Mouse (Mus musculus) spleen, postnatal 36 days (tissue): ENCODE data around the gene Zpr1.

Source experiments
- DNase-seq, 2 experiments: peaks; one replicate each; pipeline ENCODE4 v3.0.0; 2022; ENCODE audit warnings: low spot score in 2 of 2, mixed read lengths in 1 of 2

Gene Zpr1

DNA sequence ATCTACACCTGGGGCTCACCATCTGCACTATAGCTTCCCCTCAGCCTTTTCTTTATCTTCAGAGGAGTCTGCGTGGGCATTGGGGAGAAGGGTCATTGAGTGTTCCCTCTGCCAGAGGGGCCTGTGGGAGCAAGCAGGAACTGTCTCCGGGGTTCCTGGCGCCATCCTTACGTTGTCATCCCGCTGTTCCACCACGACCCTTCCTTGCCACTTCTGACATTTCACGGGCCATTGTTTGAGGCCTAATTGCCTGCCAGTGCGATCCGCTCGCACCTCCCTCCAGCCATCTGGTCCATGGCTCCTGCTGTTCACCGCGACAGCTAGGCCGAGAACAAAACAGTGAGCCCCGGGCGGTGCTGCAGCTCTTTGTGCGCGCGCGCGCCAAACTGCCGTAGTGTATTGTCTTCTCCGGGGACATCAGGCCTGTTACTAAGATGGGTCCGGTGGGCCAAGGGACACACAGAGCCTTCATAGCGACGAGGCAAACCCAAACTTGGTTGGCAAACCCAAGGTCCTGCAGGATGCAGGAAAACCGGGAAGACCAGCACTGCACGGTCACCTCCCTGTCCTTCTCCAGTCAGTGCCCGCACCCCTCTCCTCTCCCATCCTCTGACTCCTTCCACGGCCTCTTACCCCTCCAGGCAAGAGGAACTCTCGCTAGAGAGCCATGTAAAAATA is 55.8 kb downstream of the Zpr1 start:
- DNase-seq, result no peak

DNA sequence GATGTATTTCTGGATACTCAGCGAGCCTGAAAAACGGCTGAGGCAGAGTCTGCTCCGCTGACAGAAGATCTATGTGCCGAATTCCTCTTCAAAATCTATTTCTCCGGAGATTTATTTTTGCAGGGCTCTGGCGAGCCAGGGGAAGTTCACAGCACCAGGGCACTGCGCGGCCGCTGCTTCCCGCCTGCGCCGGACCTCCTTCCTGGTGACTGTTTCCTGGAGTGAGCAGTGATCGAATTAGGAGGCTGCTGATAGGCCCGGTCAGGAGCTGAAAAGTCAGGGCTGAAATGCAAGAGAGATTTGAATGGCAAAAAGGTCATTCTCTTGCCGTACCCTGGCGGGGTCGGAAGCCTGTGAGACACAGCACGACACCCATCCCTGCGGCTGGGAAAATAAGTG is 56.4 kb downstream of the Zpr1 start:
- no peak for DNase-seq

DNA sequence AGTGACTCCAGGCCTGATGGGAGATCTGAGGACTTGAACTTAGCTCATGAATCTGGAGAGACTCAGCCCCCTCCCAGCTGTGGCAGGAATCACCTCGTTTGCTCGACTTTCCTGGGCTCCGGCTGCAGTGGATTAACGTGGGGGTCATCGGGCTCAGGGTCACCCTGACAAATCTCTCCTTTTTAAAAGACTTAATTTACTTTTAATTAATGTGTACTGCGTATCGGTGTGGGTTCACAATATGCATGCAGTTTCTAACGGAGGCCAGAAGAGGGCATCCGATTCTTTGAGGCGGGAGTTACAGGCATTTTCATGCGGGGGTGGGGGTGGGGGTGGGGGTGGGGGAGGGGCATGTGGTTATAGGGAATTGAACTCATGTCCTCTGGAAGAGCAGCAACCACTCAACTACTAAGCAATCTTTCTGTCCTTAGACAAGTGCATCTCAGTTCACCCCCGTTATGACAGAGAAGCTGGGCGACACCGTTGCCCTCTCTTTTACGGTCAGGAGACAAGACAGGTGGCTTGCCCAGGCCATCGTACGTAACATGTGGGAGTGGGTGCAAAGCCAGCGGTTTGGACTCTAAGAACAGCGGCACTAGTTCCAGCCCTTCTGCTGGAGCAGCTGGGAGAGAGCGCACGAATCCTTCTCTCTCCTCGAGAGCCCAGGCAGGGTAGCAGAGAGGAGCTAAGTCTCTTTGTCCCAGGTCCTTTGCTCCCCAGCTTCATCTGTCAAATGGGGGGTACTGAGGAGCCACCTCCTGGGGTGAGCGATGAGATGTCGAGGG is 57.1 kb downstream of the Zpr1 start:
- DNase-seq, result no peak

DNA sequence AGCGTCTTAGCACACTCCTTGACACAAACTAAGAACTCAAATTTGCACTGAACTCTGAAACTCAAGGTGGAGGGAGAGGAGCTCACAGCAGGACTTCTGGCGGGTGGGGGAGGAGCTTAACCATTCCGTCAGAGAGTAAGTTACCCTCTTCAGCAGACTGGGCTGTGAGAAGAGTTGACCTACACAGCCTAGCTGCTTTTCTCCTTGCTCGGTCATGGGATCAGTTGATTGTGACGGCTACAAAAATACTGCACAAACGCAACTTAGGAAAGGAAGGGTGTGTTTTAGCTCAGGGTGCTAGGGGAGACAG is 57.7 kb downstream of the Zpr1 start:
- no peak for DNase-seq

DNA sequence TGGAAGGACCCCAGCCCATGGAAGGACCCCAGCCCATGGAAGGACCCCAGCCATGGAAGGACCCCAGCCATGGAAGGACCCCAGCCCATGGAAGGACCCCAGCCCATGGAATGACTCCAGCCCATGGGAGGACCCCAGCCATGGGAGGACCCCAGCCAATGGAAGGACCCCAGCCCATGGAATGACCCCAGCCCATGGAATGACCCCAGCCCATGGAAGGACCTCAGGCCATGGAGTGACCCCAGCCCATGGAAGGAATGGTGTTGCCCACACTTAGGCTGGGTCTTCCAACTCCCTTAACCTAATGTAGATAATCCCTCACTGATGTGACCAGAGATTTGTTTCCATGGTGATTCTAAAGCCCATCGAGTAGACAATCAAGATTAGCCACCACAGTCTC is 58.4 kb downstream of the Zpr1 start:
- no peak for DNase-seq
